In the genomic region with DNA sequence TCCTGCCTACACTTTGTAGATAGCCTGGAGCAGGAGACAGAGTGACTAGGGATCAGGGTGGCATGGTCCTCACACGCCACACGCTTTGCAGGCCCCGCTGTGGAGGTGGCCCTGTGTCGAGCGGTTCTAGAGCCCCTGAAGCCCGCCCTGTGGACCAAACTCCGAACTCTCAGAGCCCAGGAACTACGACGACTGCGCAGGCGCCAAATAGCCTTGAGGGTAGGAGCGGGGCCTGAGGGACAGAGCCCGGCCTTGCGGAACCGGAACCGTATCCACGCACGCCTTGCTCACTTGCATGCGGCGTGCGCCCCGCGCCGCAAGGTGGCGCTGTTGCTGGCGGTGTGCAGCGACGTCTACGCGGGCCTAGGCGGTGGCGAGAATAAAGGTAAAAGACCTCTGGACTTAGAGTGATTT, we compare ENCODE assay signal across 7 mouse cellular contexts. TPM values are rescaled to one million over a fixed set of nuclear protein-coding genes. Genes with fewer than 3 reads are reported as not detected.
DNase-seq lines count a peak whose midpoint lies in the region; ATAC-seq and TF ChIP-seq lines count a peak whose summit lies in the region.

No protein-coding gene starts in this region.

- 17% methylated on average over 32 of the region's 32 CpGs for WGBS in intestine, embryonic 15.5 days
- 15% methylated on average over 32 of the region's 32 CpGs for WGBS in limb, embryonic 12.5 days
- 14% methylated on average over 32 of the region's 32 CpGs for WGBS in midbrain, embryonic 13.5 days

- no peak for TF ChIP-seq POLR2A in cortical plate, adult 2 months (IDR thresholded peaks at IDR 0.05; ENCODE audit: extremely low read depth, insufficient read depth, low read length)

- H3K4me2 ChIP-seq in intestine, embryonic 15.5 days (replicated peaks) = peak overlapping the region; percentile 48
- H3K4me2 ChIP-seq in limb, embryonic 12.5 days = peak overlapping the region; percentile 50
- H3K4me2 ChIP-seq in midbrain, embryonic 13.5 days (replicated peaks) = peak overlapping the region; percentile 48

- TF ChIP-seq CTCF in cortical plate, adult 2 months (IDR thresholded peaks at IDR 0.05; ENCODE audit: extremely low read depth, insufficient read depth, low read length) = peak; percentile 88

- no peak overlapping the region for H3K27ac ChIP-seq in cortical plate, adult 2 months (ENCODE audit: insufficient read depth, low read length)
- peak overlapping the region; percentile 6; the same call in 1 of the 2 replicates for H3K27ac ChIP-seq in intestine, embryonic 15.5 days
- no peak overlapping the region; the same call in 1 of the 2 replicates for H3K27ac ChIP-seq in limb, embryonic 12.5 days
- H3K27ac ChIP-seq in midbrain, embryonic 13.5 days = no peak overlapping the region

- peak; percentile 81 for ATAC-seq in intestine, embryonic 15.5 days
- no peak for ATAC-seq in limb, embryonic 12.5 days (ENCODE audit: insufficient number of reproducible peaks, insufficient read depth, low FRiP score, low TSS enrichment, low read depth)
- peak; percentile 80 for ATAC-seq in midbrain, embryonic 13.5 days

- H3K36me3 ChIP-seq in intestine, embryonic 15.5 days = no peaks in the 10 kb centered on the region
- H3K36me3 ChIP-seq in limb, embryonic 12.5 days = no peaks in the 10 kb centered on the region
- H3K36me3 ChIP-seq in midbrain, embryonic 13.5 days = no peaks in the 10 kb centered on the region

- peak; percentile 88 to 90 for DNase-seq in adrenal gland, adult 18-20 months (ENCODE audit: low spot score in 2 of 2)
- DNase-seq in gastrocnemius, postnatal 25 days = peak; percentile 79
- DNase-seq in spleen, adult 12 weeks (ENCODE audit: low spot score) = peak; percentile 72

- no peaks in the 10 kb centered on the region for H3K27me3 ChIP-seq in intestine, embryonic 15.5 days (replicated peaks)
- no peaks in the 10 kb centered on the region for H3K27me3 ChIP-seq in limb, embryonic 12.5 days
- H3K27me3 ChIP-seq in midbrain, embryonic 13.5 days = 0 out of 2 replicates have a peak, but pooled peaks cover 8% of the 10 kb centered on the region

- peak overlapping the region; percentile 11; the same call in 1 of the 2 replicates for H3K9ac ChIP-seq in intestine, embryonic 15.5 days
- H3K9ac ChIP-seq in limb, embryonic 12.5 days (replicated peaks) = peak overlapping the region; percentile 46; the same call in 1 of the 2 replicates
- H3K9ac ChIP-seq in midbrain, embryonic 13.5 days (replicated peaks) = 0 out of 2 replicates have a peak overlapping the region, but pooled peaks have one; percentile 36

- no peaks in the 10 kb centered on the region for H3K4me1 ChIP-seq in cortical plate, adult 2 months (ENCODE audit: control insufficient read depth, insufficient read depth, low read length)
- peaks cover 18% of the 10 kb centered on the region for H3K4me1 ChIP-seq in intestine, embryonic 15.5 days (replicated peaks)
- H3K4me1 ChIP-seq in limb, embryonic 12.5 days (replicated peaks) = peaks cover 17% of the 10 kb centered on the region
- peaks cover 7% of the 10 kb centered on the region for H3K4me1 ChIP-seq in midbrain, embryonic 13.5 days (replicated peaks)

- no peaks in the 10 kb centered on the region for H3K9me3 ChIP-seq in intestine, embryonic 15.5 days
- no peaks in the 10 kb centered on the region for H3K9me3 ChIP-seq in limb, embryonic 12.5 days
- H3K9me3 ChIP-seq in midbrain, embryonic 13.5 days = no peaks in the 10 kb centered on the region

- H3K4me3 ChIP-seq in cortical plate, adult 2 months (ENCODE audit: insufficient read depth, low read length) = 0 out of 2 replicates have a peak overlapping the region, but pooled peaks have one; percentile 0
- 0 out of 2 replicates have a peak overlapping the region, but pooled peaks have one; percentile 2 for H3K4me3 ChIP-seq in intestine, embryonic 15.5 days (replicated peaks)
- H3K4me3 ChIP-seq in limb, embryonic 12.5 days (replicated peaks) = peak overlapping the region; percentile 19
- H3K4me3 ChIP-seq in midbrain, embryonic 13.5 days (replicated peaks) = peak overlapping the region; percentile 14

RNA-seq across cellular contexts. Expression of gene Rinl, which starts 7.8 kb away (rescaled TPM):
- 1 to 10 TPM; 2.6 to 3.2 TPM for total RNA-seq in adrenal gland, adult 18-20 months (2021)
- 2.3 and 2.4 TPM in 2 replicates for polyA plus RNA-seq in cortical plate, adult 2 months (2012; rRNA removed)
- under 1 TPM; 0.51 to 0.78 TPM for total RNA-seq in gastrocnemius, postnatal 25 days (2021)
- polyA plus RNA-seq in intestine, embryonic 15.5 days (2015; fragmentation: Nextera tagmentation; extraction: Ambion mirVana) = 4.5 and 5.6 TPM in 2 replicates
- polyA plus RNA-seq in limb, embryonic 12.5 days (2016; fragmentation: Nextera tagmentation; extraction: Ambion mirVana) = 2.3 and 3.1 TPM in 2 replicates
- 1.9 and 2.3 TPM in 2 replicates for polyA plus RNA-seq in midbrain, embryonic 13.5 days (2015; fragmentation: Nextera tagmentation; extraction: Ambion mirVana)

RNA-seq across cellular contexts. Expression of gene Hnrnpl, which starts 11.8 kb away (rescaled TPM):
- 100 to 1,000 TPM; 327 to 346 TPM for total RNA-seq in adrenal gland, adult 18-20 months (2021)
- polyA plus RNA-seq in cortical plate, adult 2 months (2012; rRNA removed) = 350 and 362 TPM in 2 replicates
- total RNA-seq in gastrocnemius, postnatal 25 days (2021) = 100 to 1,000 TPM; 118 to 120 TPM
- polyA plus RNA-seq in intestine, embryonic 15.5 days (2015; fragmentation: Nextera tagmentation; extraction: Ambion mirVana) = 210 and 237 TPM in 2 replicates
- polyA plus RNA-seq in limb, embryonic 12.5 days (2016; fragmentation: Nextera tagmentation; extraction: Ambion mirVana) = 347 and 425 TPM in 2 replicates
- polyA plus RNA-seq in midbrain, embryonic 13.5 days (2015; fragmentation: Nextera tagmentation; extraction: Ambion mirVana) = 238 and 239 TPM in 2 replicates

RNA-seq across cellular contexts. Expression of gene Ech1, which starts 28.4 kb away (rescaled TPM):
- total RNA-seq in adrenal gland, adult 18-20 months (2021) = 100 to 1,000 TPM; 474 to 780 TPM
- polyA plus RNA-seq in cortical plate, adult 2 months (2012; rRNA removed) = 90.4 and 92.9 TPM in 2 replicates
- 100 to 1,000 TPM; 185 to 241 TPM for total RNA-seq in gastrocnemius, postnatal 25 days (2021)
- polyA plus RNA-seq in intestine, embryonic 15.5 days (2015; fragmentation: Nextera tagmentation; extraction: Ambion mirVana) = 234 and 260 TPM in 2 replicates
- polyA plus RNA-seq in limb, embryonic 12.5 days (2016; fragmentation: Nextera tagmentation; extraction: Ambion mirVana) = 111 and 114 TPM in 2 replicates
- polyA plus RNA-seq in midbrain, embryonic 13.5 days (2015; fragmentation: Nextera tagmentation; extraction: Ambion mirVana) = 69.4 and 71.6 TPM in 2 replicates

RNA-seq across cellular contexts. Expression of gene Nfkbib, which starts 29.3 kb away (rescaled TPM):
- 10 to 100 TPM; 44.0 to 55.4 TPM for total RNA-seq in adrenal gland, adult 18-20 months (2021)
- polyA plus RNA-seq in cortical plate, adult 2 months (2012; rRNA removed) = 34.0 and 36.4 TPM in 2 replicates
- total RNA-seq in gastrocnemius, postnatal 25 days (2021) = 10 to 100 TPM; 24.4 to 27.9 TPM
- polyA plus RNA-seq in intestine, embryonic 15.5 days (2015; fragmentation: Nextera tagmentation; extraction: Ambion mirVana) = 40.2 and 43.7 TPM in 2 replicates
- polyA plus RNA-seq in limb, embryonic 12.5 days (2016; fragmentation: Nextera tagmentation; extraction: Ambion mirVana) = 37.4 and 40.8 TPM in 2 replicates
- 52.7 and 56.7 TPM in 2 replicates for polyA plus RNA-seq in midbrain, embryonic 13.5 days (2015; fragmentation: Nextera tagmentation; extraction: Ambion mirVana)

RNA-seq across cellular contexts. Expression of gene Sirt2, which starts 30.0 kb away (rescaled TPM):
- total RNA-seq in adrenal gland, adult 18-20 months (2021) = 10 to 100 TPM; 78.1 to 86.7 TPM
- 267 and 291 TPM in 2 replicates for polyA plus RNA-seq in cortical plate, adult 2 months (2012; rRNA removed)
- 10 to 100 TPM; 81.6 to 82.3 TPM for total RNA-seq in gastrocnemius, postnatal 25 days (2021)
- 54.9 and 60.3 TPM in 2 replicates for polyA plus RNA-seq in intestine, embryonic 15.5 days (2015; fragmentation: Nextera tagmentation; extraction: Ambion mirVana)
- polyA plus RNA-seq in limb, embryonic 12.5 days (2016; fragmentation: Nextera tagmentation; extraction: Ambion mirVana) = 70.8 and 76.9 TPM in 2 replicates
- 102 and 108 TPM in 2 replicates for polyA plus RNA-seq in midbrain, embryonic 13.5 days (2015; fragmentation: Nextera tagmentation; extraction: Ambion mirVana)
